Mouse (Mus musculus): ENCODE results near the gene Htt.

Gene Htt

DNA sequence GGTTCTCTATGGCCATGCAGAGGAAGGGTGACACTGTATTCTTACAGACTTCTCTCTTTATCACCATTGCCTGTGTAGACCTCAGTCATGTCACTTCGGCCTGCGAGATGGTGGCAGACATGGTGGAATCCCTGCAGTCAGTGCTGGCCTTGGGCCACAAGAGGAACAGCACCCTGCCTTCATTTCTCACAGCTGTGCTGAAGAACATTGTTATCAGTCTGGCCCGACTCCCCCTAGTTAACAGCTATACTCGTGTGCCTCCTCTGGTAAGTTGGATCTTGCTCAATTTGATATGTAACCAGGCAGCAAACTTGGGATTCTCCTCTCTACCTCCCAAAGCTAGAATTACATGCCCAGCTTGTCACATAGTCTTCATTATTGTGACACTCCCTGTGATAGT is 127.7 kb downstream of the Htt start:
- no peak for DNase-seq (ENCODE audit: low read depth)

DNA sequence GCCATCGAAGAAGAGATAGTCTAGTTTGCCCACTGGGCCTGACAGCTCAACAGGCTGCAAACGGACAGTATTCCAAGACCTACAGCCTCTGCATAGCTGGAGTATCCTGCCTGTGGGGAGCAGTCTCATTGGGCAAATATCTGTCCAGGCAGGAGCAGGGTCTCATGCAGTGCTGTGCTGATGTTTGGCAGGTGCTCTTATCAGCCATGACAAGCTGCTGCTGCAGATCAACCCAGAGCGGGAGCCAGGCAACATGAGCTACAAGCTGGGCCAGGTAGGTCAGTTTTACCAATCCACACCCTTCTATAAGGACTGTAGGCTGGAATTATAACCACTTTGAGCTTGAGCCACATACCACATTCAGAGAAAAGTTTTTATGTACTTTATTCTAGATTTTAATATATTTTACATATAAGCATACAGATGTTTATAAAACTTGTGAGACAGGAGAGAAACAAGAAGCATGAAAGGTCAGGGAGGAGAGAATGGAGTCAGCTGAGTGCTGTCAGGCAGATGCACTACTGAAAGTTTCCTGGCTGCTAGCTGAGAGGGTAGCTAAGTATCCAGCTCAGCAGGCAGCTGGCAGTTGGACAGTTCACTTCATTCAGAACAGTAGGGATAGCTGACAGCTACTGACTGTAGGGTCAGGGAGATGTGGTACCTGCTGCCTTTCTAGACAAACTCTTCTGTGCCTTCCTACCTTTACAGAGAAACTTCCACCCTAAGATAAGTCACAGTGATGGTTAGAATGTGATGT is 135.3 kb downstream of the Htt start:
- no peak for DNase-seq (ENCODE audit: low read depth)

DNA sequence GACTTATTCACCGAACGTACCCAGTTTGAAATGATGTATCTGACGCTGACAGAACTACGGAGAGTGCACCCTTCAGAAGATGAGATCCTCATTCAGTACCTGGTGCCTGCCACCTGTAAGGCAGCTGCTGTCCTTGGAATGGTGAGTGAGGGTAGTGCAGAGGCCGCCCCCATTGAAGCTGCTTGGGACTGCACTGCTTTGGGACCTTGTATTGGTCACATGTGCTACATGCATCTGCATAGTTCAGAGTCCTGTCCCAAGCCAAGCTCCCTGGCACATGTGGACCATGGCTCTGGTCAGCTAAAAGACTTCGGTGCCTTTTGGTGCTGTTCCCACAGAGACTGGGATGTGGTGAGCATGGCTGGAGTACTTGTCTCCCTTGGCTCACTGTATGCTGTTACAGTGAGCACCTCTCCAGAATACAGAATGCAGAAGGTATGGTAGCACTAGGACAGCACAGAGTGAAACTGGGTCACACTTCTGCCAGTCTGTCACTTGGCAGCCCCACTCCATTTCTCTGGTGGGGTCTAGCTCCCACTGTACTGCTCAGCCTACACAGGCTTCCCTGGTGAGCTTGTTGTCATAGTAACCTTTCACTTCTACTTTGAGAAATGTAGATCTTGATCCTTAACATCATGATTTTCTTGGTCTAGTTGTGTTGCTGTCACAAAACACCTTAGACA is 138.4 kb downstream of the Htt start:
- DNase-seq (ENCODE audit: low read depth), result no peak

DNA sequence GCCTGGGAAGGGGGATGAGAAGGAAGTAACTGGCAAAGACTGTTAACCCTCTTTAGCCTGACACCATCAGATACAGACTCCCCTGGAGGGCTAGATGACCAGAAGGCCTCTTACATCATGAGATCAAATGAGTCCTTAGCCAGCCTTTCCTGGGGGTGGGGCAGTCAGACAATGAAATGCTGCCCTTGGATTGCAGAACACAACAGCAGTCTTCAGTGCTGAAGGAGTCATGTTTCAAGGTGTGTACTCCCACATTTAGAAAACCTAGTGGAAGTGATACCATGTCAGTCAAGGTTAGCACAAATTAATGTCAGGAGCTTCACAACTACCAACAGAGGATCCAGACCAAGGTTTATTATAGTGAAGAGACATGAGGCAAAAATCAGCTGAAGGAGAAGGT is 140.8 kb downstream of the Htt start:
- no peak for DNase-seq (ENCODE audit: low read depth)

DNA sequence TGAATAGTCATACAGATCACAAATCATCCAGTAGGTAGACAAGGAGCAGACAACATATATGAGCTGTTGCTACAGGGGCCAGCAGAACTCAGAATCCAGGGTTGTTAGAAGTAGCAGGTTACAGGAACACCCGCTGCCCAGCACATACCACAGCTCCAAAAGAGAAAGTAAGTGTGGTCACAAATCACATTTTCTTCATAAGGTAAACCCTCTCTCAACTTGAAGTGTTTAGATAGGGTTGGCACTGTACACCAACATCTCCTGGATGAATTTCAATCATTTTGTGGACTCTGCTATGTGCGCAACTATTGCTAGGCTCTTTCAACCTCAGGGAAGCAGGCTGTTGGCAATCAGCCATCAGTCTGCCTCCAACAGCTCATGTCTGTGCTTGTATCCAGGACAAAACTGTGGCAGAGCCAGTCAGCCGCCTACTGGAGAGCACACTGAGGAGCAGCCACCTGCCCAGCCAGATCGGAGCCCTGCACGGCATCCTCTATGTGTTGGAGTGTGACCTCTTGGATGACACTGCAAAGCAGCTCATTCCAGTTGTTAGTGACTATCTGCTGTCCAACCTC is 141.4 kb downstream of the Htt start:
- DNase-seq (ENCODE audit: low read depth), result no peak

DNA sequence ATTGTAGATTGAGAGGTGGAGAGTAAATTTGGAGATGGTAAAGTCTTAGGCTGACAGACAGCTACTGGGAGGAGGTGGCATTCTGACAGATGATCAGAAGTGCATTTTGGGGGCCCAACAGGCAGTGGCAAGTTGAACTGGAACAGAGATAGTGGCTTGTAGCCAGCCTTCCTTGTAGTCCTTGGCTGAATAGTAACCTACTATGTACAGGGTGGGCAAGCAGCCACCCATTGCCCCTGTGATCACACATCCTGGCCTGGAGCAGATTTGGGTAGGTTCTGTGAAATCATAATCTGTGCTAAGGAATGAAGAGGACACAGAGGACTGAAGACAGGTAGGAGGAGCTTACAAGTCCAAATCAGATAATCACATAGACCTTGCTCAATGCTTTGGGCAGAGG is 142.9 kb downstream of the Htt start:
- DNase-seq (ENCODE audit: low read depth), result no peak

DNA sequence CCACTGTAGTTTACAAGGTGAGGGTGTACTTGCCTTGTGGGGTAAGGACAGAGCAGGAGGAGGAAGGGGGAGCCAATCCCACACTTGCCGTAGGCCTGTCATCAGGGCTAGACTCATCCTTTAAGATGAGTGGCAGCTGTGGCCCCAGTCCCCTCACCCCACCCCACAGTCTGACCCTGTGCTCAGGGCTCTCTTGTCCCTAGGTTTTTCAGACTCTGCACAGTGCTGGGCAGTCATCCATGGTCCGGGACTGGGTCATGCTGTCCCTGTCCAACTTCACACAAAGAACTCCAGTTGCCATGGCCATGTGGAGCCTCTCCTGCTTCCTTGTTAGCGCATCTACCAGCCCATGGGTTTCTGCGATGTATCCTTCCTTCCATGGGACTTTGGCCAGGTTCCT is 145.7 kb downstream of the Htt start:
- DNase-seq (ENCODE audit: low read depth), result no peak

DNA sequence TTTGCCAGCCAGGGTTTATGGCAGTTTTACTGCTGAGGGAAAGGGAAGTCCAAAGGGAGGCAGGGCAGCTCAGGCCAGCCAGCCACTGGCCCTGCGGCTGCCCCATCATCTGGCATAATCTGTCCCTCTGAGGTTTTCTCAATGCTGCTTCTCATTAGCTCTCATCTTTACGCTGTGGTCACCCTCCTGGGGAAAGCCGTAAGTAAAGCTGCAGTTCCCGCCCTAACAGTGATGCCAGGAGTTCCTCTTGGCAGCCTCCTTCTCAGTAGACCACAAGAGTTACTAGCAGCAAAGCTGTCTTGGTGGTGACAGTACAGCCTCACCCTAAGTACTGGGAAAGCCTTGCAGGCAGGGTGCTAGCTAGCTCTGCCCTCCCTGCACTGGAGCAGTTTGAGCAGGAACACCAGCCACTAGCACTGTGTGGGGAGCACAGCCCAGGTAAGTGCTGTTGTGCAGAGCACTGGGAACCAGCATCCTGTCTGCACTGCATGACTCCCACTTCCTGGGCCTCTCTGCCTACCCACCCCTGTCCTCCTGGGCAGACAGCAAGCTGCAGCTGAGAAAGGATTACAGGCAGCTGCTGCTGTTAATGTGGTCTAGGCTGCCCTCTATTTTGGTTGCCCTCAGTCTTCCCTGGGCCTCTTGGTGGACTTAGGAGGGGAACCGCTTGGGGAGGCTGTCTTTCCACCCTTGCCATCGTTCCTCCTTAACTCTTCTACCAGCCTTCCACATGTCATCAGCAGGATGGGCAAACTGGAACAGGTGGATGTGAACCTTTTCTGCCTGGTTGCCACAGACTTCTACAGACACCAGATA is 146.6 kb downstream of the Htt start, which contains the start of gene Msantd1:
Msantd1 (plus strand) TSS at position 103 of the 816 bp plus-strand sequence.
- peak; percentile 13 for DNase-seq (ENCODE audit: low read depth)

DNA sequence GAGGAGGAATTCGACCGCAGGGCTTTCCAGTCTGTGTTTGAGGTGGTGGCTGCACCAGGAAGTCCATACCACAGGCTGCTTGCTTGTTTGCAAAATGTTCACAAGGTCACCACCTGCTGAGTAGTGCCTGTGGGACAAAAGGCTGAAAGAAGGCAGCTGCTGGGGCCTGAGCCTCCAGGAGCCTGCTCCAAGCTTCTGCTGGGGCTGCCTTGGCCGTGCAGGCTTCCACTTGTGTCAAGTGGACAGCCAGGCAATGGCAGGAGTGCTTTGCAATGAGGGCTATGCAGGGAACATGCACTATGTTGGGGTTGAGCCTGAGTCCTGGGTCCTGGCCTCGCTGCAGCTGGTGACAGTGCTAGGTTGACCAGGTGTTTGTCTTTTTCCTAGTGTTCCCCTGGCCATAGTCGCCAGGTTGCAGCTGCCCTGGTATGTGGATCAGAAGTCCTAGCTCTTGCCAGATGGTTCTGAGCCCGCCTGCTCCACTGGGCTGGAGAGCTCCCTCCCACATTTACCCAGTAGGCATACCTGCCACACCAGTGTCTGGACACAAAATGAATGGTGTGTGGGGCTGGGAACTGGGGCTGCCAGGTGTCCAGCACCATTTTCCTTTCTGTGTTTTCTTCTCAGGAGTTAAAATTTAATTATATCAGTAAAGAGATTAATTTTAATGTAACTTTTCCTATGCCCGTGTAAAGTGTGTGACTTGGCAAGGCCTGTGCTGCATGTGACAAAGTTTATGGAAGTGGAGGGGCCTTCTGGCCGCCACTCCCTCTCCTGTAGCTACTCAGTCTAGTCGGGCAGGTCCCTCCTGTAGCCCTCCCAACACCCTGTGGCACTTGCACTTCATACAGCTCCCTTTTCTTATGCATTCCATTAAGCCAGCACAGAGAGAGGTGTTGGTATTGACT is 147.4 kb downstream of the Htt start:
- DNase-seq (ENCODE audit: low read depth), result no peak

DNA sequence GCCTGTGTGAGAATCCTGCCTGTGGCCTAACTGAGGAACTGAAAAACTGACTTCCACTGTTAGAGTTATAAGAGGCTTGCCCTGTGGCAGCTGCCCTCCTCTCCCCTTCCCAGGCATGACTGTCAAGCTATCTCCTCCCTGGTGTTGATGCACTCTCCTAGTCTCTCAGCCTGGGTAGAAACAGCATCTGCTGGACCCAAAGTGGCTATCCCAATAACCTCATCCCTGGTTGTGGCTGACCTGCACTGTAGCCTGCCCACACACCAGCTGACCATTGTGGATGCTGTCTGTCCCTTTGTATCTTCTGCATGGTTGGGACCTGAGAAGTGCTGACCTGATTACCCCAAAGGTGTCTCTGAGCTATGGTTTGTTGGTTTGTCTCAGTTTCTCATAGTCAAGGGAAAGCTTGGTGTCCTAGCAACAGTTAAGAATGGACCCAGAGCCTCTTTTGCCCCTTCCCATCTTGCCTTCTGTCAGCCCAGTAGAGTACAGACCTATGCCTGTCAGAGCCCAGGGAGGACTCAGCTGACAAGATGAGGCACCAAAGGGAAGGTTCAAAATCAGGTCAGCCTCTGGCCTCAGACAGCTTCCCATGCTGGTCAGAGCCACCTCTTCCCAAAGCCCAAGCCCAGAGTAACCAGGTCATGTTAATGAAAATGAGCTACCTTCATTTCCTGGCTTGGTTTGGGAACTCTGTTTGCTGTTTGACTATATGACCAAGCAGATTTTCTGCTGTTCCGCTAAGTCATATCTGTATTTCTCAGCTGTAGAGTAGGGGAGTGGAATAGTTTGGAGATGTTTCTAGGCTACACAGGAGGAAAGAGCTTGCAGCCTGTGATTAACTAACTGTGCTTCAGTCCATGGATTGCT is 148.3 kb downstream of the Htt start:
- no peak for DNase-seq (ENCODE audit: low read depth)

DNA sequence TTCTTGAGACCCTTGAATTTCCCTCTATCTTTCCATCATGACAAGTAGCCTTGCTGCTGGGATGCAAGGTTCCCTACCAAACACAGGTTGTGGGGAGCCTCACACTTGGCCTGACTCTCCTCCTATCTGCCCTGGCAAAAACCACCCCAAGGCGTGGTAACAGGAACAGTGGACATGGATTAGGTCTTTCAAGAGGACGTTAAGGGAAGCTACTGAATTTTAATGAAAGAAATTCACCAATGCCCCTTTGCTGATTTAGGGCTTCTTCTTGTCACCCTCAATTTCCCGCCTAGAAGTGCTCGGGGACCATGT is 148.9 kb downstream of the Htt start:
- no peak for DNase-seq (ENCODE audit: low read depth)

DNA sequence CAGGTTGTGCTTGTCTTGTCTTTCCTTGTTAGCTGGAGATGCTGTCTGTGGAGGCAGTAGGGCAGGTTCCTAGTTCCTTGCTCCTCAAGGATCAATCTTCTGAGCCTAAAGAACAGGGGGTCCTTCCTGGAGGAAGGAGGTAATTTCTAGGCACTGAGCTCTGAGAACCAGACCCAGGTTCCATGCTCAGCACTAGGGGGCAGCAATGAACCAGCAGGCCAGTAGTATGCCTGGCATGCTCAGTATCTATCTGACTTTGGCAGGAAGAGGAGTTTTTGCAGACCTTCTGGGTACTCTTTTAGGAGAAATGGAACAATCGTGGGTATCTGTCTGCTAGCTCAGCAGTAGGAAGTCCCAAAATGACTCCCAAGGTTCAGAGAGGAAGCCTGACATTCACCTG is 154.3 kb downstream of the Htt start:
- peak; percentile 68 for DNase-seq (ENCODE audit: low read depth)

DNA sequence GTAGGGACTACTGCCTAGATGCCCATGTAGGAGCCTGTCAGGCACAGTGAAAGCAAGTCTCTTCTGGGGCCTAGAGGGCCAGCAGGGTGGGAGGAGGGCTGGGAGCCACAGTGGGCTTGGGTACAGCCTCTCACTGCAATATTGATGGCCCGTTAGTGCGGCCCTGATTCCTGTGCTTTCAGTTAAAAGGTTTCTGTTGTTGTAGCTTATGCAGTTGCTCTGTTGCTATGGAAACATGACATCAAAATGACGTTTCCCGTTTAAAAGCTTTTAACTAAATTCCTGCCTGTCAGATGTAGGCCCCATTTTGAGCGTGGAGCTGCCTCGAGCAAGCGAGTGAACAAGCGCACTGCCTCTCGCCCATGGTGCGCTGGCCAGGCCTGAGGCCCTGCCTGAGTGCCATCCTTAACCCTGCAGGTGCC is 155.7 kb downstream of the Htt start:
- no peak for DNase-seq (ENCODE audit: low read depth)

DNA sequence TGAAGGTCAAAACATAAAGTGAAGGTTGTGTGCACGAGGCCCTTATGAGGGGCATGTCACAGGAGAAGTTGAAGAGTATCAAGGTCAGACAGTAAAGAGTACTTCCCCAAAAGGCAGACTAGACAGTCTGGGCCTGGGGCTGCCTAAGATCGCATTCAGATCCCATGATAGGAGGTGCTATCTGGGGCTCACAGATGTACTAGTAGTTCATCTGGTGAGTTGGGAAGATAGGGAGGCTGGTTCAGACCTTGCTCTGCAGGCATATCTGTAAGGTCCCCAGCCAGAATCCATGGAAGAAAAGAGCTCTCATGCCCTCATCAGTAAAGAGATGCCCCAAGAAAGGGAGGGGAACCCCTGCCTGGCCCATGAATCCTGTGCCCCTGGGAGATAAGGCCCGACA is 157.2 kb downstream of the Htt start:
- no peak for DNase-seq (ENCODE audit: low read depth)

DNA sequence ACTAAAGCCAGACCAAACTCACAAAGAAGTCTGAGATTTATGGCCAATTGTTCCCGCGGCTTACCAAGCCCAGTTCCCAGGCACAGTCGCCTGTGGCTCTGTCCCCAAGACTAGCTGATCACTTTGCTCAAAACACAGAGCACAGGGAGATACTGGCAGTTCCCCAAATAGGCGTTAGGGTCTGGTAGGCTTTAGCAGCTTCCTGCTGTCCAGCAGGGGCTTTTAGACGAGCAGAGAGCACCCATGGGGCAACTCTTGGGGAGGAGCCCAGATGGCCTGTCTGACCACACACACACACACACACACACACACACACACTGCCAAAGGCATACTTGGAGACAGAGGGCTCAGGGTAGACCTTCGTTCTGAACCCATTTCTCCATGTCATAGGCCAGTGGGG is 161.0 kb downstream of the Htt start:
- DNase-seq (ENCODE audit: low read depth), result no peak

DNA sequence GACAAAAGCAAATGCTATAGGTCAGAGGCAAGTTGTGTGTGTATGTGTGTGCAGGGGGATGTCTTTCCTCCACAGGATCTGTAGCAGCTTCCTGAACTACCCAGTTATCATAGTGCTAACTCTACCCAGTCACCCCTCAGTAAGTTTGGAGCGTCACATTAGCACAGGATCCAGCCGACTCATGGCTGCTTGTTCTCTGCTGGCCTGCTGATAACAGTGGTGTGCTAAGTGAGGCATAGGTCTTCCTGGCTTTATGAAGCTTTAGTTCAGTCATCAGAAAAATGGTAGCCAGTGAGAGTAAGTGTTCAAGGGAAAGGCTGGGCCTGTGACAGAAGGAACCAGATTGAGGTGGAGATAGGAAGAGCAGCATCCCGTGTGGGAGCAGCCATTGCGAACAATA is 162.4 kb downstream of the Htt start:
- DNase-seq (ENCODE audit: low read depth), result no peak

DNA sequence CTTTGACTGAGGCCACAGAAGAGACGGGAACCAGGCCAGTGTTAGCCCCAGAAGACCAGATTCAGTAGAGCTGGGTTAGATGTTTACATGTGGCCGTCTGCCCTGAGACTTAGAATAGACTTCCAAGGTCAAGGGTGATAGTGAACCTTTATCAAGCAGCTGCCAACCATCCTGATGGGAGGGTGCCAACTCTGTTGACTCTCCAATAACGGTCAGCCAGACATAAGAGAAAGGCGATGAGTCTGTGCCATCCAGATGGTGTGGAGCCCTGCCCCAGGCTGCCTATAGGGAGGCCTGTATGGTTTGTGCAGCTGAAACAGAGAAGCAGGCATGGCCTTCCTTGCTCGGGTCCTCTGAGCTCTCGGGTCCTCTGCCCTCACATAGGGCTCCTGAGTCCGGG is 163.0 kb downstream of the Htt start:
- DNase-seq (ENCODE audit: low read depth), result no peak

DNA sequence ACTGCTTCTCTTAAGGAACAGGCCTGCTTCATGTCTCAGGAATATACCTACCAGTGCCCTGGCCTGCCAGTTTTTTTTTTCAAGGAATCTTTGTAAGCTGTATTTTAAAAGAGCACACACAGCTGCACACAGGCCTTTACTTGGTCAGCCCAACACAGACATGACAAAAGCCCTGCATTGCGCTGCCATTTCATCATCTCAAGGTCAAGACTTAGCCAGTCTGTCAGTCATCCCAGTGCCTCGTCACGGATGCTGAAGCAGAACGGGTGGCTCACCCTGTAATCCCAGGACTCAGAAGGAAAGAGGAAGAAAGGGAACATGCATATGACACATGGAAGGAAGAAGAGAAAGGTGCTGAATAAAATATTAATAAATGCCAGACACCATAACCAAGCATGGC is 166.1 kb downstream of the Htt start:
- DNase-seq (ENCODE audit: low read depth), result no peak

DNA sequence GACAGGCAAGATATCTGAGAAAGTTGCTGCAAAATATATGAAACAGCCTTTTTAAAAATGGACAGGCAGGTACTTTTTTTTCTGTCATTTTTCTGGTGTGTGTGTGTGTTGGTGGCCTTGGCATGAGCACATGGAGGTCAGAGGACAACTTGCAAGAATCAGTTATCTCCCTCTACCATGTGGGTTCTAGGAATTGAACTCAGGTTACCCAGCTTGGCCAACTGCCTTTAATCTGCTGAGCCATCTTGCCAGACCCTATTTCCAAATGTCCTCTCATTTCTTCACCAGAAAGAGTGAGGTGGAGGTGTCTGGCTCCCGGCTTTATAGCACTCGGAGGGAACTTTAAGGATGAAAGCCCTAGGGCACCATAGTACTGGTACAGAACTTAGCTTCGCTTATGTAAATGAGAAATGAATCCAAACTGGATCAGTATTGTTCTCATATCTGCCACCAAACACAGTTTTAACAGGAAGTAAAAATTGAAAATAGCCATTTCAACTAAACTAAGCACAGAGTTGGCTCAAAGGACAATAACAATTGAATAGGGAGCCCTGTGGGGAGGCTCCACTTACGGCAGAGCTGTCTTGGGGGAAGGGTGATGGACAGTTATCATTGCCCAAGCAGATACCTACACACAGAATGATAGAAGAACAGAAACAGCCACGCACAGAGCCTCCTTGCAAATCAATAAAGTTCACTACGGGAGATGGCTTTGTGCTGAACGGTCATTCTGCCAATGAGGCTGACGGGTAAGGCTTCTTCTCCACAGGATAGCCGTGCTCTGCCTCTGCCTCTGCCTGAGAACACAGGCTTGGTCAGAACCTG is 168.8 kb downstream of the Htt start:
- no peak for DNase-seq (ENCODE audit: low read depth)

DNA sequence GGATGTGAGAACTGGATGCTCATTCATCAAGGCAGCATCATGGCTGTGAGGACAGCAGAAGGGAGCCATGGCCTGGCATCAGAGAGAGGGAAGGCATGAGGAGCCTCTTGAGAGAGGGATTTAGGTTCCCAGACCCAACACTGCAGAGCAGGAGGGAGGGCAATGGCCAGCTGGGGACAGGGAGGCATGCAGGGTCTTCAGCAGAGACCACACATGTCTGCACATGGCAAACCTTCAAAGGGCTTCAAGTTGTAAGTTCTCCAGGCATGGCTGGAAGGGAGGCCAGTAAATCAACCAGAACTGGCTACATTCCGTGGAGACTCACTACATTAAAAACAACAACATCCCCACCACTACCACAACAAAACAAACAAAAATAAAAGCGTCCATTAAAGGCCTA is 169.6 kb downstream of the Htt start:
- DNase-seq (ENCODE audit: low read depth), result no peak

Data from naive thymus-derived CD4-positive, alpha-beta T cell, adult 2 months (primary cell).